Mouse (Mus musculus): Measurements from ENCODE around the gene Socs2. TPM values are rescaled to one million over a fixed set of nuclear protein-coding genes. Genes with fewer than 3 reads are reported as not detected.

The Socs2 gene
- polyA plus RNA-seq, 1 experiment from 2014 or later, result 96.5 TPM

DNA sequence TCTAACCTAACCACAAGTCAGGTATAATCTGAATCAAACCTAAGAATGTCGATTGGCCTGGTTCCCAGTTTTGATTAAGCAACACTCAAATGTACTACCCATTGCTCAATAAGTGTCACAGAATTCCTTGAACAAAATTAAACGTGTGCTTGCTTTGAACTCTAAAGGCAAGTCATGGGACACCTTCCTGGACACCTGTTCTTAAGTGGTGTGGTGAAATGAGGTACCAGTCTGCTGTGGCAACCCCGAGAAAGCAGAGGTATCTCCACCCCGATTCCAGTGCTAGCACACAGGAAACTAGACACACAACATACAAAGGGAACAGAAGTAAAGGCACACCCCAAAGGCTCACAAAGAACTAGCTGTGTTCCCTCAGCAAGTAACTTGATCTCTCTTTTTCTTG, 31.2 kb downstream of the Socs2 start:
- no peak for ATAC-seq
- WGBS, result 89% methylated on average over 4 of the region's 4 CpGs
- Histone ChIP-seq H3K27ac (no peak overlapping the region), H3K9ac (replicated peaks) (no peak overlapping the region), H3K9me3 (no peaks in the 10 kb centered on the region), H3K27me3 (no peaks in the 10 kb centered on the region), H3K4me2 (replicated peaks) (no peak overlapping the region), H3K4me1 (replicated peaks) (no peaks in the 10 kb centered on the region), H3K36me3 (no peaks in the 10 kb centered on the region), H3K4me3 (replicated peaks) (no peak overlapping the region)

GRCm38 (mm10) chr10:95385081-95385480, 31.9 kb downstream of the Socs2 start:
- no peak for ATAC-seq
- Histone ChIP-seq H3K36me3 (no peaks in the 10 kb centered on the region), H3K4me2 (replicated peaks) (no peak overlapping the region), H3K27ac (no peak overlapping the region), H3K9me3 (peaks cover 5% of the 10 kb centered on the region), H3K4me3 (replicated peaks) (no peak overlapping the region), H3K4me1 (replicated peaks) (no peaks in the 10 kb centered on the region), H3K27me3 (no peaks in the 10 kb centered on the region), H3K9ac (replicated peaks) (no peak overlapping the region)
- 91% methylated on average over 1 of the region's 1 CpGs for WGBS

- Histone ChIP-seq H3K27me3 (no peaks in the 10 kb centered on the region), H3K9me3 (peaks cover 8% of the 10 kb centered on the region), H3K36me3 (no peaks in the 10 kb centered on the region), H3K4me1 (replicated peaks) (no peaks in the 10 kb centered on the region), H3K27ac (no peak overlapping the region), H3K4me2 (replicated peaks) (no peak overlapping the region), H3K4me3 (replicated peaks) (no peak overlapping the region), H3K9ac (replicated peaks) (no peak overlapping the region)
- no peak for ATAC-seq
- 84% methylated on average over 8 of the region's 8 CpGs for WGBS
Measured at GRCm38 (mm10) chr10:95384446-95384845, 32.5 kb downstream of the Socs2 start.

DNA sequence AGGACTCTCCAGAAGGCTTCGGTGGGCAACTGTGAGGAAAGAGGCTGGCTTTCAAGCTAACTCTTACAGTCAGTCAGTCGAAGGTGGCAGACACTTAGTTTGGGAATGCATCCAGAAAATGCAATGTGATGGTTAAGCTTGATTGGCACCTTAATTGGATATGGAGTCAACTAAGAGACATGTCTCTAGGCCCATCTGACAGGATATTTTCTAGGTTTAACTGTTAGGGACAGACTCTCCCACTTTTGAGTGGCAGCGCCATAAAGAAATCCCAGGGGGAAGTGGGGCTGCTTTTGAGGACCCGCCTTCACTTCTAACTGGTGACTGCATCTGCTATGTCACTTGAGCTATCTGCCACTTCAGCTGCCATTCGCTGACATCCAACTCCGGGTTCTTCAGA, 43.6 kb downstream of the Socs2 start:
- no peaks in the 10 kb centered on the region for H3K36me3 ChIP-seq
- H3K9me3 ChIP-seq, result no peaks in the 10 kb centered on the region
- H3K4me2 ChIP-seq (replicated peaks), result no peak overlapping the region
- no peaks in the 10 kb centered on the region for H3K27me3 ChIP-seq
- H3K4me1 ChIP-seq (replicated peaks), result no peaks in the 10 kb centered on the region
- H3K4me3 ChIP-seq (replicated peaks), result no peak overlapping the region
- no peak for ATAC-seq
- no peak overlapping the region for H3K9ac ChIP-seq (replicated peaks)
- no peak overlapping the region for H3K27ac ChIP-seq
- 92% methylated on average over 6 of the region's 6 CpGs for WGBS

- H3K27ac ChIP-seq, result no peak overlapping the region
- no peaks in the 10 kb centered on the region for H3K27me3 ChIP-seq
- H3K4me1 ChIP-seq (replicated peaks), result no peaks in the 10 kb centered on the region
- no peaks in the 10 kb centered on the region for H3K9me3 ChIP-seq
- H3K9ac ChIP-seq (replicated peaks), result no peak overlapping the region
- no peaks in the 10 kb centered on the region for H3K36me3 ChIP-seq
- no peak for ATAC-seq
- WGBS, result 93% methylated on average over 3 of the region's 3 CpGs
- no peak overlapping the region for H3K4me2 ChIP-seq (replicated peaks)
- H3K4me3 ChIP-seq (replicated peaks), result no peak overlapping the region
Measured at GRCm38 (mm10) chr10:95371942-95372341, 45.0 kb downstream of the Socs2 start.

GRCm38 (mm10) chr10:95369190-95369589, 47.8 kb downstream of the Socs2 start:
- Histone ChIP-seq H3K27ac (no peak overlapping the region), H3K4me2 (replicated peaks) (no peak overlapping the region), H3K9ac (replicated peaks) (no peak overlapping the region), H3K4me3 (replicated peaks) (no peak overlapping the region), H3K9me3 (no peaks in the 10 kb centered on the region), H3K36me3 (no peaks in the 10 kb centered on the region), H3K4me1 (replicated peaks) (no peaks in the 10 kb centered on the region), H3K27me3 (no peaks in the 10 kb centered on the region)
- no peak for ATAC-seq

DNA sequence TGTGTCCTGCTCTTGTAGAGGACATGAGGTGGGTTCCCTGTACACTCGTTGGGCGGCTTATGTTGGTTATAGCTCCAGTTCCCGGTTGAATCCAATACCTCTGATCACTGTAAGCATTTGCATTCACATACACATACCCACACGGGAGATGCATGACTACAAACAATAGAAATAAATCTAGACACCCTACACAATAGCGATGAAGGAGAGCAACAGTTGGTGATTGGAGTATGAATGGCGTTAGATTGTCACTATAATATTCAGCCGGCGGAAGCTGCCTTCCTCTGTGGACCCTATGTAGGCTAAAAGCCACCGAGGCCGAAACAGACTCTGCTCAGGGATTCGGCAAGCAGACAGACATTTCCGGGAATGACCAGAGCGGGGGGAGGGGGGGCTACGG, 48.8 kb downstream of the Socs2 start:
- Histone ChIP-seq H3K9ac (replicated peaks) (no peak overlapping the region), H3K27me3 (no peaks in the 10 kb centered on the region), H3K4me2 (replicated peaks) (no peak overlapping the region), H3K4me1 (replicated peaks) (no peaks in the 10 kb centered on the region), H3K9me3 (no peaks in the 10 kb centered on the region), H3K4me3 (replicated peaks) (no peak overlapping the region), H3K36me3 (no peaks in the 10 kb centered on the region), H3K27ac (no peak overlapping the region)
- 96% methylated on average over 14 of the region's 14 CpGs for WGBS
- no peak for ATAC-seq

DNA sequence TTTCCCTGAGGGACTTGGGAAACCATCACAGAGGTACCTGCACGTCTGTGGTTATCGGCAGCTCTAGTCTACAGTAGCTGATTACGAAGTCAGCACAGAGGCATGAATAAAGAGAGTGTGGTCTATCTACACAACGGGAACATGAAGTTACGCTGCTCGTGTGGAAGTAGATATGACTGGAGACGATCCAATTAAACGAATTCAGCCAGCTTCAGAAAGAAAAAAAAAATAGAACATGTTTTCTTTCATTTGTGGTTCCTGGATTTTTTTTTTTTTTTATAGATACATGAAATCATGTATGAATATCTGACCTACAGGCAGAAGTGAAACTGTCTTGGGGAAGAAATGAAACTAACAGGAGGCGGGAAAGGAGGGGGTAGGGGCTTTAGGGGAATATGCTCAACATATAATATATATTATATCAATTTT, 49.3 kb downstream of the Socs2 start:
- Histone ChIP-seq H3K9ac (replicated peaks) (no peak overlapping the region), H3K4me2 (replicated peaks) (no peak overlapping the region), H3K36me3 (no peaks in the 10 kb centered on the region), H3K27me3 (no peaks in the 10 kb centered on the region), H3K9me3 (no peaks in the 10 kb centered on the region), H3K4me1 (replicated peaks) (no peaks in the 10 kb centered on the region), H3K27ac (no peak overlapping the region), H3K4me3 (replicated peaks) (no peak overlapping the region)
- ATAC-seq, result no peak
- WGBS, result 90% methylated on average over 9 of the region's 9 CpGs

DNA sequence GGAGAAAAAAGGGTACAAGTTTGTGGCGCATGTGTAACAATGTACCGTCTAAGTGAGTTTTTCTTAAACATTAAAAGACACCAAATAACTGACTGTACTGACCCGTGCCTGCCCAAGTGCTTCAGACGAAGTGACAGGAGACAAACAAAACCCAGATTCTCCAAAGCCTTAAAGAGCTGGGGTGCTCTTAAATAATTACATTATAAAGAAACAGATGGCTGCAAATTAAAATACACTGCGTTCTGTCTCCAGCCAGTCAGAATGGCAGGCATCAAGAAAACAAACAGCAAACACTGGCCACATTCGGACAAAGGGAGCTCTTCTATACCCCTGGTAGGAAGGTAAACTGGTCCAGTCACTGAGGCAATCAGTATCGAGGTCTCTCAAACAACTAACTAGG, 49.7 kb downstream of the Socs2 start:
- 81% methylated on average over 7 of the region's 7 CpGs for WGBS
- H3K9ac ChIP-seq (replicated peaks), result no peak overlapping the region
- no peaks in the 10 kb centered on the region for H3K4me1 ChIP-seq (replicated peaks)
- H3K27ac ChIP-seq, result no peak overlapping the region
- H3K36me3 ChIP-seq, result no peaks in the 10 kb centered on the region
- no peaks in the 10 kb centered on the region for H3K9me3 ChIP-seq
- H3K27me3 ChIP-seq, result no peaks in the 10 kb centered on the region
- no peak for ATAC-seq
- no peak overlapping the region for H3K4me3 ChIP-seq (replicated peaks)
- H3K4me2 ChIP-seq (replicated peaks), result no peak overlapping the region

GRCm38 (mm10) chr10:95362326-95362725, 54.7 kb downstream of the Socs2 start:
- ATAC-seq, result no peak
- WGBS, result 22% methylated on average over 2 of the region's 2 CpGs
- no peaks in the 10 kb centered on the region for H3K36me3 ChIP-seq
- H3K4me2 ChIP-seq (replicated peaks), result no peak overlapping the region
- no peak overlapping the region for H3K27ac ChIP-seq
- H3K9ac ChIP-seq (replicated peaks), result no peak overlapping the region
- H3K9me3 ChIP-seq, result no peaks in the 10 kb centered on the region
- no peaks in the 10 kb centered on the region for H3K4me1 ChIP-seq (replicated peaks)
- H3K4me3 ChIP-seq (replicated peaks), result no peak overlapping the region
- H3K27me3 ChIP-seq, result no peaks in the 10 kb centered on the region

DNA sequence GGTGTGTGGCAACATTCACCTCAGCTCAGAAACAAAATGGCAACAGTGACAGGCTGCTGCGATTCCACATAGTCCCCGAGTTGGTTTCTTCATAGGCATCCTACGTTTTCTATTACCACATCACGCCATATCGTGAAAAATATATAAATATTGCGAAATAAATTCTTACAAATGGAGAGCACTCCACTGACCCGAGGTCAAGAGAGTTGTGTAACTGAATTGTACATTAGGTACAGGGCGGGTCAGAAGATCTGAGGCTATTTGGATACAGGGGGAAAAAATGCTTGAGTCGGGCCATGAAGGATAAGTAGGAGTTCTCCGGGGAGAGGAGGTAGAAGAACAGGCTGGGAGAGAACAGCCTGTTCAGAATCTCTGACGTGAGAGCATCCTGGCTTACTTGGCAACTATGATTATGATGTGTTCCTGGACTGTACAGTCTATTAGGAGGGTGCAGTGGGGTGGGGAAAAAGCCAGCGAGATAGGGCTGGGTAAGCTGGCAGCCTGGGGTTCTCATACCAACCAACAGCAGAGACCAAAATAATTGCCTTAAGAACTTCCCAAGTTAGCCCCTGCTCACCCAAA, 55.6 kb downstream of the Socs2 start:
- Histone ChIP-seq H3K36me3 (no peaks in the 10 kb centered on the region), H3K4me2 (replicated peaks) (no peak overlapping the region), H3K4me3 (replicated peaks) (no peak overlapping the region), H3K9me3 (no peaks in the 10 kb centered on the region), H3K27ac (no peak overlapping the region), H3K4me1 (replicated peaks) (no peaks in the 10 kb centered on the region), H3K27me3 (no peaks in the 10 kb centered on the region), H3K9ac (replicated peaks) (no peak overlapping the region)
- ATAC-seq, result no peak
- 91% methylated on average over 12 of the region's 12 CpGs for WGBS

GRCm38 (mm10) chr10:95360048-95360447, 56.9 kb downstream of the Socs2 start:
- H3K4me3 ChIP-seq (replicated peaks), result no peak overlapping the region
- no peak overlapping the region for H3K9ac ChIP-seq (replicated peaks)
- H3K27ac ChIP-seq, result no peak overlapping the region
- WGBS, result 88% methylated on average over 5 of the region's 5 CpGs
- H3K4me2 ChIP-seq (replicated peaks), result no peak overlapping the region
- no peaks in the 10 kb centered on the region for H3K36me3 ChIP-seq
- H3K4me1 ChIP-seq (replicated peaks), result peaks cover 5% of the 10 kb centered on the region; the same call in 1 of the 2 replicates
- no peak for ATAC-seq
- no peaks in the 10 kb centered on the region for H3K27me3 ChIP-seq
- H3K9me3 ChIP-seq, result no peaks in the 10 kb centered on the region

DNA sequence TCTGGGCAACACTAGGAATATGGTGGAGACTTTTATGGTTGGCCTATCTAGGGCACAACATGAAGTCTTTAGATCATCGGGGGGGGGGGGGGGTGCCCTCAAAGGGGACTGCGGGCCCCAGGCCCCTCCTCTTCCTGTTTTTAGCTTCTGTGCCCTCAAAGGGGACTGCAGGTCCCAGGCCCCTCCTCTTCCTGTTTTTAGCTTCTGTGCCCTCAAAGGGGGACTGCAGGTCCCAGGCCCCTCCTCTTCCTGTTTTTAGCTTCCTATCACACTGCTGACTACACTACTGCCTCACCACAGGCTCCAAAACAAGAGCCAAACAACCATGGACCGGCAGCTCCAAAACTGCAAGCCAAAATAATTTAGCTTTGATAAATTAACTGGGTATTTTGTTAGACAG, 59.3 kb downstream of the Socs2 start:
- H3K9ac ChIP-seq (replicated peaks), result no peak overlapping the region
- no peak overlapping the region for H3K4me2 ChIP-seq (replicated peaks)
- no peak overlapping the region for H3K4me3 ChIP-seq (replicated peaks)
- H3K36me3 ChIP-seq, result no peaks in the 10 kb centered on the region
- 96% methylated on average over 3 of the region's 3 CpGs for WGBS
- no peaks in the 10 kb centered on the region for H3K27me3 ChIP-seq
- no peak for ATAC-seq
- no peaks in the 10 kb centered on the region for H3K9me3 ChIP-seq
- H3K4me1 ChIP-seq (replicated peaks), result peaks cover 5% of the 10 kb centered on the region; the same call in 1 of the 2 replicates
- no peak overlapping the region for H3K27ac ChIP-seq
